Mouse (Mus musculus): ENCODE measurements around the gene 1810013L24Rik.
"Not testable (repeated sequence)": the region's sequence is repeated elsewhere in the genome, so short reads cannot be mapped to it uniquely, and the experiment has no call there.

The 1810013L24Rik gene

GRCm38 (mm10) chr16:8894214-8894613 lies 64.3 kb downstream of the 1810013L24Rik start:
- not testable (repeated sequence) for DNase-seq (ENCODE audit: low read depth in 2 of 2, low spot score in 2 of 2)

- DNase-seq (ENCODE audit: low read depth in 2 of 2, low spot score in 2 of 2): no peak
Observed at GRCm38 (mm10) chr16:8895301-8895700, 65.4 kb downstream of the 1810013L24Rik start.

- DNase-seq (ENCODE audit: low read depth in 2 of 2, low spot score in 2 of 2): not testable (repeated sequence)
Observed at GRCm38 (mm10) chr16:8906115-8906514, 76.2 kb downstream of the 1810013L24Rik start.
